Comparison of ENCODE assay signal across 9 mouse cellular contexts in genomic region chr11:104272352-104272751, GRCm38 (mm10). TPM values are rescaled to one million over a fixed set of nuclear protein-coding genes. Genes with fewer than 3 reads are reported as not detected.
DNase-seq lines count a peak whose midpoint lies in the region; ATAC-seq and TF ChIP-seq lines count a peak whose summit lies in the region.
"Had no signal": no experiment of that assay in that cellular context is flagged by ENCODE, and none has a peak within 500 bp of the region (broad histone marks: within the 10 kb centered on the region; RNA-seq: fewer than 3 reads in every experiment).

No protein-coding gene starts in this region.

- H3K27me3 ChIP-seq in forebrain, embryonic 13.5 days, result no peaks in the 10 kb centered on the region
- no peaks in the 10 kb centered on the region for H3K27me3 ChIP-seq in forebrain, embryonic 10.5 days (ENCODE audit: poor library complexity, severe bottlenecking)
- no peaks in the 10 kb centered on the region for H3K27me3 ChIP-seq in forebrain, embryonic 16.5 days (replicated peaks; ENCODE audit: control insufficient read depth, insufficient read depth, low read length)
- no peaks in the 10 kb centered on the region for H3K27me3 ChIP-seq in myocyte (ENCODE audit: control insufficient read depth, insufficient read depth, insufficient read length)
- H3K27me3 ChIP-seq in hindbrain, embryonic 10.5 days (ENCODE audit: insufficient read depth, poor library complexity, severe bottlenecking), result peaks cover 4% of the 10 kb centered on the region; the same call in 1 of the 2 replicates

- no peak overlapping the region for H3K27ac ChIP-seq in forebrain, embryonic 13.5 days
- no peak overlapping the region for H3K27ac ChIP-seq in forebrain, embryonic 10.5 days
- H3K27ac ChIP-seq in forebrain, embryonic 16.5 days (ENCODE audit: low read length), result no peak overlapping the region
- H3K27ac ChIP-seq in hindbrain, embryonic 10.5 days, result no peak overlapping the region
- H3K27ac ChIP-seq: kidney, postnatal 0 days had no signal

- H3K9me3 ChIP-seq in forebrain, embryonic 13.5 days (replicated peaks), result no peaks in the 10 kb centered on the region
- H3K9me3 ChIP-seq in forebrain, embryonic 10.5 days, result no peaks in the 10 kb centered on the region
- H3K9me3 ChIP-seq in forebrain, embryonic 16.5 days (ENCODE audit: control insufficient read depth, low read length), result no peaks in the 10 kb centered on the region
- H3K9me3 ChIP-seq in hindbrain, embryonic 10.5 days, result no peaks in the 10 kb centered on the region

- no peak overlapping the region for H3ac ChIP-seq in myocyte (ENCODE audit: control insufficient read depth, insufficient read length)

- peaks cover 10% of the 10 kb centered on the region for H3K4me1 ChIP-seq in forebrain, embryonic 13.5 days
- peaks cover 4% of the 10 kb centered on the region for H3K4me1 ChIP-seq in forebrain, embryonic 10.5 days
- H3K4me1 ChIP-seq in forebrain, embryonic 16.5 days (replicated peaks; ENCODE audit: control insufficient read depth, insufficient read depth, low read length), result peaks cover 12% of the 10 kb centered on the region
- peaks cover 30% of the 10 kb centered on the region for H3K4me1 ChIP-seq in hindbrain, embryonic 10.5 days (replicated peaks)

- no peak for DNase-seq in forebrain, embryonic 10.5 days (ENCODE audit: extremely low spot score, low spot score)
- peak; percentile 91 for DNase-seq in adrenal gland, adult 2 months
- DNase-seq in kidney, postnatal 10 days, result peak; percentile 84
- DNase-seq in thymus, adult 18-20 months, result no peak
- no peak for DNase-seq in hindbrain, embryonic 10.5 days (ENCODE audit: low spot score)

- H3K79me2 ChIP-seq in myocyte (ENCODE audit: control insufficient read depth, insufficient read depth), result no peaks in the 10 kb centered on the region

- H3K4me2 ChIP-seq in forebrain, embryonic 13.5 days, result no peak overlapping the region
- no peak overlapping the region for H3K4me2 ChIP-seq in forebrain, embryonic 16.5 days (ENCODE audit: low read length)
- peak overlapping the region; percentile 32 for H3K4me2 ChIP-seq in myocyte (ENCODE audit: low read depth)

- TF ChIP-seq POLR2A in myocyte (IDR thresholded peaks at IDR 0.05; ENCODE audit: insufficient read length, low read depth), result no peak

- no peak overlapping the region for H3K4me3 ChIP-seq in forebrain, embryonic 13.5 days
- H3K4me3 ChIP-seq in forebrain, embryonic 10.5 days, result no peak overlapping the region
- H3K4me3 ChIP-seq in forebrain, embryonic 16.5 days (replicated peaks; ENCODE audit: low read length), result no peak overlapping the region
- no peak overlapping the region for H3K4me3 ChIP-seq in myocyte
- H3K4me3 ChIP-seq in hindbrain, embryonic 10.5 days, result no peak overlapping the region

- peak; percentile 73 for ATAC-seq in forebrain, embryonic 13.5 days
- ATAC-seq in forebrain, embryonic 16.5 days, result peak; percentile 76

- H3K36me3 ChIP-seq in forebrain, embryonic 13.5 days (ENCODE audit: poor library complexity, severe bottlenecking), result no peaks in the 10 kb centered on the region
- H3K36me3 ChIP-seq in forebrain, embryonic 10.5 days (replicated peaks), result no peaks in the 10 kb centered on the region
- no peaks in the 10 kb centered on the region for H3K36me3 ChIP-seq in forebrain, embryonic 16.5 days (ENCODE audit: control insufficient read depth, insufficient read depth)
- H3K36me3 ChIP-seq in myocyte (ENCODE audit: control insufficient read depth, insufficient read depth), result no peaks in the 10 kb centered on the region
- H3K36me3 ChIP-seq in hindbrain, embryonic 10.5 days, result no peaks in the 10 kb centered on the region

- 65% methylated on average over 8 of the region's 8 CpGs for WGBS in forebrain, embryonic 13.5 days
- 90% methylated on average over 8 of the region's 8 CpGs for WGBS in forebrain, embryonic 10.5 days
- 32% methylated on average over 8 of the region's 8 CpGs for WGBS in forebrain, embryonic 16.5 days
- 83% methylated on average over 8 of the region's 8 CpGs for WGBS in hindbrain, embryonic 10.5 days

- no peak overlapping the region for H3K9ac ChIP-seq in forebrain, embryonic 13.5 days
- no peak overlapping the region for H3K9ac ChIP-seq in forebrain, embryonic 16.5 days (replicated peaks; ENCODE audit: low read depth, low read length)

TF ChIP-seq in myocyte, 11 proteins besides CTCF, POLR2A, EP300 and RAD21:
- TF ChIP-seq POLR2AphosphoS2 (IDR thresholded peaks at IDR 0.05; ENCODE audit: insufficient read length, low read depth) (no peak), REST (IDR thresholded peaks at IDR 0.05; ENCODE audit: insufficient read depth, insufficient read length) (no peak), MAX (IDR thresholded peaks at IDR 0.05; ENCODE audit: low read depth) (peak; percentile 10), USF1 (IDR thresholded peaks at IDR 0.05; ENCODE audit: low read depth) (peak; percentile 81), MYOD1 (IDR thresholded peaks at IDR 0.05; ENCODE audit: control insufficient read depth in 1 of 3, insufficient read length in 2 of 3, low read depth in 2 of 3) (peak in 1 of 3 experiments; percentile 46), MYOG (IDR thresholded peaks at IDR 0.05; ENCODE audit: control insufficient read depth in 1 of 3, insufficient read depth in 1 of 3, insufficient read length in 2 of 3, low read depth in 2 of 3) (peak in 2 of 3 experiments; percentile 34 to 69), SRF (IDR thresholded peaks at IDR 0.05; ENCODE audit: control insufficient read depth, insufficient read length, low read depth) (no peak), CEBPB (IDR thresholded peaks at IDR 0.05; ENCODE audit: insufficient read depth, poor library complexity, severe bottlenecking) (no peak)

RNA-seq across cellular contexts. Expression of gene Mapt, which starts 41.2 kb away (rescaled TPM):
- polyA plus RNA-seq in forebrain, embryonic 13.5 days (2015; fragmentation: Nextera tagmentation; extraction: Ambion mirVana), result 277 and 315 TPM in 2 replicates
- polyA plus RNA-seq in forebrain, embryonic 10.5 days (2016; fragmentation: Nextera tagmentation; extraction: Ambion mirVana), result 2.9 and 8.1 TPM in 2 replicates
- 100 to 1,000 TPM in 1 of 2 experiments, 10 to 100 TPM in 1; 95.3 to 270 TPM for total RNA-seq in adrenal gland, adult 2 months (2021)
- polyA plus RNA-seq in adrenal gland, adult 2 months (2012; rRNA removed), result 38.0 and 59.1 TPM in 2 replicates
- 754 and 864 TPM in 2 replicates for polyA plus RNA-seq in forebrain, embryonic 16.5 days (2015; fragmentation: Nextera tagmentation; extraction: Ambion mirVana)
- polyA plus RNA-seq in myocyte (2012; fragmentation: generic; extraction: Trizol), result 8.0 TPM
- polyA plus RNA-seq in hindbrain, embryonic 10.5 days (2016; fragmentation: Nextera tagmentation; extraction: Ambion mirVana), result 23.3 and 67.7 TPM in 2 replicates

Comparison
In these comparisons a context has a peak if more than half of its experiments do, and no peak if none do; other contexts are left out.
1. DNase-seq: peak in adrenal gland, adult 2 months (single experiment) and kidney, postnatal 10 days (single experiment); none in forebrain, embryonic 10.5 days (single experiment), thymus, adult 18-20 months (0 of 2) and hindbrain, embryonic 10.5 days (single experiment).